Mouse (Mus musculus) E14TG2a.4 (cell line): ENCODE data around the gene Gm10197.

Source experiments
- CTCF ChIP-seq: conservative IDR thresholded peaks from 2 replicates; pipeline ENCODE4 v1.5.1; 2014; ENCODE audit warnings: low read length
- NANOG ChIP-seq: IDR thresholded peaks from 2 replicates; pipeline ENCODE4 v1.6.1; 2014; ENCODE audit warnings: borderline replicate concordance, low read length, mixed read lengths

- TF ChIP-seq CTCF: no peak
- TF ChIP-seq NANOG: no peak
Observed at GRCm38 (mm10) chr19:53391386-53391785, 19.8 kb upstream of the Gm10197 start.
